Mouse (Mus musculus) hindbrain, embryonic 13.5 days (tissue): ENCODE results near the gene Glyatl3. TPM values are rescaled to one million over a fixed set of nuclear protein-coding genes. Genes with fewer than 3 reads are reported as not detected.

Experiments used
- ATAC-seq: fragments of 200-750 bp; cut with Nextera tagmentation; 2 replicates; pipeline ENCODE4 v1.8.0; 2017; ENCODE audit warnings: moderate TSS enrichment; ENCODE audit not compliant: low FRiP score
- H3K27ac ChIP-seq: fragments of 300-500 bp; sonication (generic); 2 replicates; pipeline ENCODE4 v1.5.1; 2015; ENCODE audit warnings: inconsistent platforms, mild to moderate bottlenecking, moderate library complexity
- H3K27me3 ChIP-seq: fragments of 300-500 bp; sonication (generic); 2 replicates; pipeline ENCODE4 v1.6.1; 2015; ENCODE audit warnings: mild to moderate bottlenecking, inconsistent platforms
- H3K36me3 ChIP-seq: fragments of 300-500 bp; sonication (generic); 2 replicates; pipeline ENCODE4 v1.6.1; 2015; ENCODE audit warnings: mild to moderate bottlenecking, inconsistent platforms
- H3K4me1 ChIP-seq: fragments of 300-500 bp; sonication (generic); replicated peaks from 2 replicates; pipeline ENCODE4 v1.6.1; 2015; ENCODE audit warnings: inconsistent platforms
- H3K4me2 ChIP-seq: fragments of 300-500 bp; sonication (generic); 2 replicates; pipeline ENCODE4 v1.6.1; 2015; ENCODE audit warnings: inconsistent platforms, mild to moderate bottlenecking, moderate library complexity
- H3K4me3 ChIP-seq: fragments of 300-500 bp; sonication (generic); 2 replicates; pipeline ENCODE4 v1.5.1; 2015; ENCODE audit warnings: mild to moderate bottlenecking, inconsistent platforms
- H3K9ac ChIP-seq: fragments of 300-500 bp; sonication (generic); 2 replicates; pipeline ENCODE4 v1.6.1; 2015; ENCODE audit warnings: mild to moderate bottlenecking, inconsistent platforms
- H3K9me3 ChIP-seq: fragments of 300-500 bp; sonication (generic); 2 replicates; pipeline ENCODE4 v1.6.1; 2016; ENCODE audit warnings: inconsistent platforms
- WGBS: fragments of 180-500 bp; shearing (Covaris S2); methylation state at CpG from one replicate; pipeline ENCODE4 v1.1.7; 2015; 5-methylcytosine and 5-hydroxymethylcytosine counted together
- polyA plus RNA-seq: library from polyadenylated mRNA; unstranded; fragments of >200 nt; fragmentation: Nextera tagmentation; extraction: Ambion mirVana; gene quantifications from 2 replicates; pipeline ENCODE4 v1.2.1, GENCODE M21; 2015

The Glyatl3 gene
- polyA plus RNA-seq, 1 experiment from 2014 or later, result not detected

DNA sequence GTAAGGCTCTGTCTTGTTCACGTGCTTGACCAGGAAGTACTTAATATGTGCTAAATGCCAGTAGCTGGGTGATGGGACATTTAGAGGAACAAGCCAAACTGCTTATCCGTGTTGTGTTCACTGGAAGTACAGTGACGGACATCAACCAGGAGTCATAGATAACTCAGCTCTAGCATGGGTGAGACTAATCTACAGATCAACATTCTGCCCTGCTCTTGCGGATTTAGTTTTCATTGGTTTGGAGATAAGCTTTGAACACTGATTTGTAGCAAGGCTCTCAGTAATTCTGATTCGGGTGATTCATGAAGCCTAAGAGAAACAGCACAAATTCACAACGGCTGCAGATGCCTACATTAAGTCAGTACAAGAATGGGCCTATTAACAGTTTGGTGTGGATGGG is 32.0 kb downstream of the Glyatl3 start:
- Histone ChIP-seq H3K4me1 (peaks cover 9% of the 10 kb centered on the region), H3K9ac (no peak overlapping the region), H3K4me2 (no peak overlapping the region), H3K36me3 (no peaks in the 10 kb centered on the region), H3K4me3 (no peak overlapping the region), H3K27ac (no peak overlapping the region), H3K9me3 (no peaks in the 10 kb centered on the region), H3K27me3 (peaks cover 12% of the 10 kb centered on the region)
- 93% methylated on average over 6 of the region's 6 CpGs for WGBS
- no peak for ATAC-seq

DNA sequence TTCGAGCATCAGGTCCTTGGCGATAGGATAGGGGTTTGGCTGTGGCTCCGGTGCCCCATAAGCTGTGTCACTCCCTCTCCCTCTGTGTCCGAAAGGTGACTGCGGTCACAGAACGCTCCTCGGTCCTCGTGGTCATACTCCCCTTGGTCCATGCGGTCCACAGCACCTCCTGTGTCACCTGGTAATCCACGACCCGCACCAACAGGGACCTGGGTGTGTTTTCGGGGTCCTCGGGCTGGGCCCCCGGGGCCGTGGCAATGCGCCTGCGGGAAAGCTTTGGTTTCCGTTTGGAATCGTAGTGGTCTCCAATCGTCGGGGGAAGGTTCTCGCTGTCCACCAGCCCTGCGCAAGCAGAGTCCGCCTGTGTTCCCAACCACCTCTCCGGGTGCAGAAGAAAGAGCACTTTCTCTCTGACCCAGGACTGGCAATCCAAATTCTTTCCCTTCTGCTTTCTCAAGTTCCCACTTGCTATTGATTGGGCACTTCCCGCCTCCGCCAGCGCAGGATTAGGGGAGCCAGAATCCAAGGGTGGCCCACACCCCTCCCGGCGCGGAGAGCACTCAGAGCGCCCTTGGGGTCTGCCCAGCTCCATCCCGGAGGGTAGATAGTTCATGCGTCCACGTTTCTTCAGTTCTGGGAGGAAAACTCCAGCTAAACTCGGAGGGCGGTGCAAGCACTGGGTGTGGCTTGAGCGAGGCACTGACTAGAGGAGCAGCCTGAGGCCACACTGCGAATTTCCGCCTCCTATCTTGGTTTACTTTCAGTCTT is 34.0 kb downstream of the Glyatl3 start, which contains the start of gene 9130008F23Rik:
9130008F23Rik (minus strand) TSS at position 636 of the 768 bp plus-strand sequence.
- WGBS, result under 1% methylated on average over 40 of the region's 40 CpGs
- no peaks in the 10 kb centered on the region for H3K36me3 ChIP-seq
- peak within 1 kb of the TSS; percentile 92 for H3K4me2 ChIP-seq
- ATAC-seq, result peak; percentile 73
- H3K27me3 ChIP-seq, result peaks cover 12% of the 10 kb centered on the region
- H3K27ac ChIP-seq, result no peak within 1 kb of the TSS
- H3K4me1 ChIP-seq, result peaks cover 9% of the 10 kb centered on the region
- H3K9ac ChIP-seq, result peak within 1 kb of the TSS; percentile 55
- peak within 1 kb of the TSS; percentile 54 for H3K4me3 ChIP-seq
- H3K9me3 ChIP-seq, result no peaks in the 10 kb centered on the region

DNA sequence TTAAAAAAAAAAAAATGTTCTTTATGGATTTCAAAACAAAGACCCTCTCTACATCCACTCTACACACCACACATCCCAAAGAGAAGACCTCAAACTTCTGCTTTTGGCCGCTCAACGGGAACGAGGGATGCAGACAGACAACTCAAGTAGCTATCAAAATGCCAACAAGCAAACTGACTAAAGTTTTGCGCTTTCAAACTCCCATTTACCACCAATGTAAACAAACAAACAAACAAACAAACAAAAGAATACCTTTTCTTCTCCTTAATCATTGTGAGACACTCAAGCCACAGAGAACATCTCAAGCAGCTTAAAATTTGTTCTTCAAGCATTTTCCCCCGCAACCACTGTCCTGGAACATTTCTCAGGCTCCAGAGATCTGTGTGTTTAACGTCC is 34.6 kb downstream of the Glyatl3 start:
- no peak for ATAC-seq
- 5% methylated on average over 6 of the region's 6 CpGs for WGBS
- H3K9me3 ChIP-seq, result no peaks in the 10 kb centered on the region
- H3K4me2 ChIP-seq, result peak overlapping the region; percentile 92
- H3K36me3 ChIP-seq, result no peaks in the 10 kb centered on the region
- H3K4me1 ChIP-seq, result peaks cover 9% of the 10 kb centered on the region
- H3K27ac ChIP-seq, result no peak overlapping the region
- H3K9ac ChIP-seq, result peak overlapping the region; percentile 55
- H3K27me3 ChIP-seq, result peaks cover 12% of the 10 kb centered on the region
- peak overlapping the region; percentile 54 for H3K4me3 ChIP-seq

DNA sequence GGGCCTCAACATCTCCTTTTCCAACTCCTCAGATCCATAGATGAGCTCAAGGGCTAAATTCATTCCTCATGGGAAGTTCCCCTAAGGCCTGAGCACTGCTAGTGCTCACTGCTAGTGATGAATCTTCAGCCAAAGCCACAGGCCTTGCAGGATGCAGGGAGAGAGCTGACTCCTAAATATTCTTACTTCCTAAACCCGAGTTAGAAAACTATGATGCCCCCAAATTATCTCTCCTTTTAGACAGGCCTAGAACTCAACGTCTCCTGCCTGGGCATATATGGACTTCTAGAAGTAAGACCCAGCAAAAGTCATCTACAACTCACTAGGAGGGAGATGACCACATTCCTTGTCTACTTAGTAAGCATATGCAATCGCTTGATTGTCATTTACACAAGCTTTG is 36.4 kb downstream of the Glyatl3 start:
- WGBS, result 38% methylated on average over 3 of the region's 3 CpGs
- H3K4me2 ChIP-seq, result no peak overlapping the region
- no peaks in the 10 kb centered on the region for H3K9me3 ChIP-seq
- no peak overlapping the region for H3K4me3 ChIP-seq
- H3K27ac ChIP-seq, result no peak overlapping the region
- peaks cover 12% of the 10 kb centered on the region for H3K27me3 ChIP-seq
- no peak for ATAC-seq
- H3K4me1 ChIP-seq, result peaks cover 9% of the 10 kb centered on the region
- no peaks in the 10 kb centered on the region for H3K36me3 ChIP-seq
- H3K9ac ChIP-seq, result no peak overlapping the region

DNA sequence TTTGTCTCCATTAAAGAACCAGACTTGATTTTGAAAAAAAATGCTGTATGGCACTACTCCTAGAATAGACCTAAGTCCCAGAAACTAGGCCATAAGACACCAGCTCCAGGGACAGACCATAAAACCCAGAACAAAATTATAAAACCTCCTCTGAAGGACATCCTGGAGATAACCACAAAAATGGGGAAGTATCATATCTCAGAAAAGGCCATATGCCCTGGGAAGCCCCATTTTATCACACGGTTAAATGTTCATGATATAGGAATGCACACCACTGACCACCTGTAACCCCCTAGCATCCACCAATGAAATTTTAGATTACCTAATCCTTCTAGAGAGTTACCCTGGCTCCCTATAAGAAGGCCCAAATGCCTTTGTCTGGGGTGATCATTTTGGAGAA is 38.6 kb downstream of the Glyatl3 start:
- 95% methylated on average over 1 of the region's 1 CpGs for WGBS
- H3K27ac ChIP-seq, result no peak overlapping the region

DNA sequence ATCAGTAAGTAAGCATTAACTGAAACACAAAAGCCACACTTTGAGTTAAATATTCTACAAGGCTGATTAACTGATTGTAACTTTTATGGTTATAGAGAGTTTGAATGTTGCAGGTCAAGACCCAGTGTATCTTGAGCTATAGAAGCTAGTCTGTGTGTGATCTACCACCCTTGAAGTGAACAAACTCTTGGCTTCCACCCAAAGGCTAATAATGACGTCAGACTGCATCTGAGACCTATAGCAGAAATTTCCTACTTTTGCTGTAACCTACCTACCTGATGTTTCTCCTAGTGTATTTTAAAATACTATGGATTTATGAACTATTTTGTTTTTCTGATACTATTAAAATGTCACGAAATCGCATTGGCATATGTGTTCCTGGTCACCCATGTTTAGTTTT is 39.4 kb downstream of the Glyatl3 start:
- Histone ChIP-seq H3K9me3 (no peaks in the 10 kb centered on the region), H3K27me3 (no peaks in the 10 kb centered on the region), H3K36me3 (no peaks in the 10 kb centered on the region), H3K4me3 (no peak overlapping the region), H3K9ac (no peak overlapping the region), H3K4me2 (no peak overlapping the region), H3K27ac (no peak overlapping the region), H3K4me1 (peaks cover under 1% of the 10 kb centered on the region; the same call in 1 of the 2 replicates)
- 89% methylated on average over 3 of the region's 3 CpGs for WGBS
- no peak for ATAC-seq

More for the DNA sequence above, 38.6 kb downstream of the Glyatl3 start:
- H3K9ac ChIP-seq, result no peak overlapping the region
- H3K4me3 ChIP-seq, result no peak overlapping the region
- peaks cover 5% of the 10 kb centered on the region for H3K27me3 ChIP-seq
- H3K36me3 ChIP-seq, result no peaks in the 10 kb centered on the region
- H3K4me2 ChIP-seq, result no peak overlapping the region
- H3K4me1 ChIP-seq, result peaks cover 8% of the 10 kb centered on the region
- ATAC-seq, result no peak
- H3K9me3 ChIP-seq, result no peaks in the 10 kb centered on the region

DNA sequence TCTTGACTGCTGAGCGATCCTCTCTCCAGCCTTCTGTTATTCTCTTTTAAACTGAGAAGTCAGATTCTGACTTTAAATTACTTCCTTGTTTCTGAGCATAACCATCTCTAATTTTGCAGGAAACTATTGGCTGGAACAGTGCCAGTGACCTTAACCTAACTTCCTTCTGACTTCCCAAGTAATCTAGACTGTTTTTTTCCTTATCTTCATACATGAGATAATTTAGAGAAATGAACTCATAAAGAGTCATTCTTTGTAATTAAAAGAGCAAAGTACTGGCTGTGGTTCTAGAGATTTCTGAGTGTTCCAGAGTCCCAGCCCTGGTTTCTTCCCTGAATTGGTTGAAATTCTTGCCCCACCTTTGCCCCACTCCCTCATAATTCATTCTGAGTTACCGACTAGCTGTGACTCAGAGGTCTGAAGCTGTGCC is 40.6 kb downstream of the Glyatl3 start:
- no peak overlapping the region for H3K27ac ChIP-seq
- H3K9ac ChIP-seq, result no peak overlapping the region
- ATAC-seq, result no peak
- no peaks in the 10 kb centered on the region for H3K36me3 ChIP-seq
- no peak overlapping the region for H3K4me2 ChIP-seq
- no peaks in the 10 kb centered on the region for H3K9me3 ChIP-seq
- no peak overlapping the region for H3K4me3 ChIP-seq
- H3K27me3 ChIP-seq, result no peaks in the 10 kb centered on the region
- no peaks in the 10 kb centered on the region for H3K4me1 ChIP-seq
- 53% methylated on average over 2 of the region's 2 CpGs for WGBS

DNA sequence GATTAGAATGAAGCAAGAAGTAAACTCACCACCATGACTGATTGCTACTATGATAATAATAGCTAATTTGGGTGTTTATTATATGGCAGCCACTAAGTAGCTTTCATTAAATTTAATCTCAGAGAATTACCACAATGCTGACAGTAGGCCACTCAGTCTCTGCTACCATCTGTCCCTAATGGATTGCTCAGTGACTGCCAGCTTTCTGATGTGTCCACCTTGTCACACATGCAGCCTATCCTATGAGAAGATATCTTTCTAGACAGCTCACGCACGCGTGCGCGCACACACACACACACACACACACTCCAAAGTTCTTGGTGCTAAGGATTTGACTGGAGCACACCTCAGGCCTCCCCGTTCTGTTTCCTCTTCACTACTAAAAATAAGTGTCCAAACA is 41.5 kb downstream of the Glyatl3 start:
- WGBS, result 96% methylated on average over 6 of the region's 6 CpGs
- H3K9me3 ChIP-seq, result no peaks in the 10 kb centered on the region
- no peak for ATAC-seq
- H3K27me3 ChIP-seq, result no peaks in the 10 kb centered on the region
- no peaks in the 10 kb centered on the region for H3K4me1 ChIP-seq
- no peak overlapping the region for H3K9ac ChIP-seq
- no peak overlapping the region for H3K27ac ChIP-seq
- H3K4me3 ChIP-seq, result no peak overlapping the region
- H3K36me3 ChIP-seq, result no peaks in the 10 kb centered on the region
- no peak overlapping the region for H3K4me2 ChIP-seq

DNA sequence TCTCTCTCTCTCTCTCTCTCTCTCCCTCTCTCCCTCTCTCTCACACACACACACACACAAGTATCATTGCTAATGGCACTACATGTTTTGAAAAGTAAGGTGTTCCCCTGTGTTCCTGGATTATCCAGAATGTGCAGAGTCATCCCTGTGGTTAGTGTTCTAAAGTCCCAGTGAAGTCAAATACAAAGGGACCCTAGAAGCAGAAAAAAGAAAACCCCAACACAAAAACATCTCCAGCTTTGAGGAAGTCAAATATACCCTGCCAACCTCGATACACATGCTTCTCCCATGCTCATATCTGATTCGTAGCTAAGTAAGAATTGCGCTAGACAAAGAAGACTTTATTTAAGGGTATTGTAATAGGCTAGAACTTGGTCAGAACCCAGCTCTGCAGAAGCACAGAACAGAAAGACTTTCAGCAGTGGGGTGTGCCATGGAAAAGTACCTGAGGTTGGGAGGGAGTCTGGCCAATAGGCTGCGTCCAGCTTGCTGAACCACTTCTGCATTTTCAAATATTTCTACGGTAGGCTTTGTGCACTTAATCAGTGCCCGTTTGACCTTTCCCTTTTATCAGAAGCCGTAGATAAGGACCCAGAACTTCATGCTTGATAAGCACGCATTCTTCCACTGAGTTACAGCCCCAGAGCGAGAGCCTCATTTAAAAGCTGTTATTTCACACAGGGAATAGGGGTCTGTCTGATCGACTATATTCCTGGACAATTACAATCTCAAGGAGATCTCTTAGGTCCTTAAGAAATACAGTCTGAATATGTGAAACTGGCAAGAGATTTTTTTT is 45.0 kb downstream of the Glyatl3 start:
- Histone ChIP-seq H3K9me3 (no peaks in the 10 kb centered on the region), H3K4me3 (no peak overlapping the region), H3K27me3 (no peaks in the 10 kb centered on the region), H3K36me3 (no peaks in the 10 kb centered on the region), H3K9ac (no peak overlapping the region), H3K4me1 (no peaks in the 10 kb centered on the region), H3K4me2 (no peak overlapping the region), H3K27ac (no peak overlapping the region)
- ATAC-seq, result no peak
- WGBS, result 83% methylated on average over 10 of the region's 10 CpGs

DNA sequence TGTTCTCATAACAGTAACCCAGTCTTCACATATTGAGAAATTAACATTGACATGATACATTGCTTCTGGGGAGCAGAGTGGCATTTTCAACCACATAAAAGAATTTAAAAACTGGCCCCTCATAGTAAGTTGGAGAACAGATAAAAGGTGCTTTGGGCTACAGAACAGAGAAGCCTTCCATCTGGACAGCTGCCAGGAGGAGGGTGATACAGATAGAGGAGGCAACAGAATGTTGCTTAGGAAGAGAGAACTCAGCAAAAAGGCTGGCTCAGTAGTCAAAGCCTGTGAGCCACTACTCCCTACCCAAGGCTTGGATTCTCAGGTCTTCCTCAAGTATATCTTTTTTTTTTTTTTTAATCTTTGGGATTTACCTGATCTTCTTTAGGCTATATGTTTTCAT is 59.1 kb downstream of the Glyatl3 start:
- no peak overlapping the region for H3K9ac ChIP-seq
- no peaks in the 10 kb centered on the region for H3K9me3 ChIP-seq
- no peak overlapping the region for H3K4me3 ChIP-seq
- H3K27me3 ChIP-seq, result no peaks in the 10 kb centered on the region
- H3K27ac ChIP-seq, result no peak overlapping the region
- ATAC-seq, result no peak
- no peaks in the 10 kb centered on the region for H3K36me3 ChIP-seq
- no peak overlapping the region for H3K4me2 ChIP-seq
- H3K4me1 ChIP-seq, result no peaks in the 10 kb centered on the region
